11 mouse cellular contexts compared by ENCODE assay signal in the genomic region with DNA sequence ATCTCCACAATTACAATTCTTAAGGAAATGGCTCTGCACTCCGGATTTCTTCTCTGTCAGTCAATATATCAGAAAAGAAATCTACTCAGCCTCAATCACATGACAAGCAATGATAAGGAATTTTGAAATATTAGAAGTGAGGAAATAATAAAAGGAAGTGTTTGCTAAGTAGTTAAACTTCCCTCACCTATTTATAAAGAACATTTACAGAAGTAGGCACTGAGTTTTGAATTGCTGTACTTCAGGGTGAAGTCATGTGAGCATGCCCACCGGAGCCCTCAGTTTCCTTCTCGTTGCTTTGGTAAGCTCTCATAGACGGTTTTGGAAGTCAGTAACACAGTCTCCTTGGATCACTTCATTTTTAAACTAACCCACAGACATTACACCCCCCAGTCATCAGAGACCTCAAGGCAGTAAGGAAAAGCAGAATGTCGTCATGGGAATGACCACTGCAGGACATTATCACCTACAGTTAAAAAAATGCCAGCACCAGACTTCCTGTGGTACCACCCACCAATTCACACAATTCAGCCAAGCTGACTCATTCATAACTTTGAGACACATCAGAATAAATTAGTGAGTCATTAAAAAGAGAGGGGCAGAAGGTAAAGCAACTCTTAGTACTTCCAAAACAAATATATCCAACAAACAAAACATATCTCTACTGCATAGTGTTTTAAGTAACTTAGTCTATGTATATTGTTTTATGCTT.
"Had no signal": no experiment of that assay in that cellular context is flagged by ENCODE, and none has a peak within 500 bp of the region (broad histone marks: within the 10 kb centered on the region; RNA-seq: fewer than 3 reads in every experiment).

No protein-coding gene starts in this region.

- H3K27me3 ChIP-seq: limb, embryonic 15.5 days; liver, embryonic 12.5 days; neural tube, embryonic 12.5 days; stomach, embryonic 15.5 days had no signal

- DNase-seq: kidney, adult 8-10 months; kidney, postnatal 25 days; layer of hippocampus, adult 9-11 months; layer of hippocampus, postnatal 36 days; midbrain, embryonic 14.5 days; thymus, adult 2 months; thymus, postnatal 25 days had no signal

- ATAC-seq: liver, embryonic 12.5 days had no signal
